Mouse (Mus musculus): ENCODE results near the gene Myof.

Myof gene

GRCm38 (mm10) chr19:37954236-37954635 lies 89.1 kb downstream of the Myof start:
- no peak for DNase-seq (ENCODE audit: low spot score in 2 of 2)

GRCm38 (mm10) chr19:37946696-37947095 lies 96.7 kb downstream of the Myof start:
- no peak for DNase-seq (ENCODE audit: low spot score in 2 of 2)

- no peak for DNase-seq (ENCODE audit: low spot score in 2 of 2)
These were observed 97.3 kb downstream of the Myof start for GRCm38 (mm10) chr19:37946053-37946452.

- DNase-seq (ENCODE audit: low spot score in 2 of 2): no peak
These were observed 104.2 kb downstream of the Myof start for GRCm38 (mm10) chr19:37939203-37939602.

GRCm38 (mm10) chr19:37937092-37937491 lies 106.3 kb downstream of the Myof start:
- no peak for DNase-seq (ENCODE audit: low spot score in 2 of 2)

- DNase-seq (ENCODE audit: low spot score in 2 of 2): no peak
These were observed 108.7 kb downstream of the Myof start for GRCm38 (mm10) chr19:37934640-37935039.

DNA sequence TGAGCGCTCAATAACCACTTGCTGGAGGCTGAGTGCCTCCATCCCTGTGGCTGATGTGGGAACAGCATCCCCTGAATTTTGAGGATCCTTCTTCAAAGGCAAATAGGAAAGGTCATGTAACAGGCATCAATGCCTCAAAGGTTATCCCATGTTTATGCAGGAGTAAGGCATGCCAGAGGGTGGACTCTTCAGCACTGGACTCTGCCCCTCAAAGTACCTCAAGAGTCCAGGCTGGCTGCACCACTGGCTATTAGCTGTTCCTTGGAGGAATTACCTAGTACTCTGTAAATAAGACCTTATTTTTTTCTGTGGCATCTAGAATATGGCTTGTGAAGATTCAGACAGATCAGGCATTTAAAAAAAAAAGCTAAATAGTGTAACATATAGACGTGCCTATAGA lies 111.2 kb downstream of the Myof start:
- no peak for DNase-seq (ENCODE audit: low spot score in 2 of 2)

- no peak for DNase-seq (ENCODE audit: low spot score in 2 of 2)
These were observed 115.5 kb downstream of the Myof start for GRCm38 (mm10) chr19:37927911-37928310.

GRCm38 (mm10) chr19:37925323-37925722 lies 118.1 kb downstream of the Myof start:
- DNase-seq (ENCODE audit: low spot score in 2 of 2): no peak

DNA sequence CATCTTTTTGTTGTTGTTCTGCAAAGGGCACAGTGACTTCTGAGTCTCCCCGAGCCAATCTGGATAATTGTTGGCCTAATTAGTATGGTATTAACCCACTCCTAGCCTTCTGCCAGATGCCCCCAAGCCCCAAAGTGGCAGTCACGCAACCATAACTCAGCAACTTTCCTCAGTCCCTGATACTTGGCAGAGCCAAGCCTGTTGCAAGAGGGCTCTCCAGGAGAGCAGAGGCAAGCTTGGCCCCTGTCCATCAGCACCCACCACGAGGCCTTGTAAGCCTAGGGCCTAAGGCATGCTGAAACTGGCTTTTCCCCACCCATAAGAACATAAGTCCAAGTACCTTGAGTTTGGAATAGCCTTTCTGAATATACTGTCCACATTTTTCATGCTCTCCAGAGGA lies 119.1 kb downstream of the Myof start:
- DNase-seq (ENCODE audit: low spot score in 2 of 2): no peak

DNA sequence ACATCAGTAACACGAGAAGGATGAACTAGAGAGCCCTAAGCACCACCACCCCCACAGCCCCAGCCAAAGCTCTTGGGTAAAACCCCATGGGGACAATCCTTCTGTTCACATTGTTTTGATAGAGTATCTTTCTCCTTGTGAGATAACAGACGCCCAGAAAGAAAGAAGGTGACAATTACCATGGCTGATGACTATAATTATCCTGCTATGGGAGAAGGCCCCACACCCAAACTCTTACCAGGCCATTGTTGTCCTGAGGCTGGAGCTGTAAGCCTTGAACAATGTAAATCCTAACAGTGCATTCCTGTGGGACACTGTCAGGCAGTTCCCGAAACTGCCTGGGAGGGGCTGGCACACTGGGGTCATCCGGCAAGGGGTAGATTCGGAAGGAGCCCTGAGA lies 122.3 kb downstream of the Myof start:
- DNase-seq (ENCODE audit: low spot score in 2 of 2): no peak

- peak in 1 of 2 experiments; percentile 5 for DNase-seq (ENCODE audit: low spot score in 2 of 2)
These were observed 124.9 kb downstream of the Myof start for GRCm38 (mm10) chr19:37918515-37918932.

- no peak for DNase-seq (ENCODE audit: low spot score in 2 of 2)
These were observed 129.1 kb downstream of the Myof start for GRCm38 (mm10) chr19:37914261-37914660.

GRCm38 (mm10) chr19:37912501-37912900 lies 130.9 kb downstream of the Myof start:
- DNase-seq (ENCODE audit: low spot score in 2 of 2): no peak

GRCm38 (mm10) chr19:37909830-37910261 lies 133.5 kb downstream of the Myof start:
- DNase-seq (ENCODE audit: low spot score in 2 of 2): no peak

DNA sequence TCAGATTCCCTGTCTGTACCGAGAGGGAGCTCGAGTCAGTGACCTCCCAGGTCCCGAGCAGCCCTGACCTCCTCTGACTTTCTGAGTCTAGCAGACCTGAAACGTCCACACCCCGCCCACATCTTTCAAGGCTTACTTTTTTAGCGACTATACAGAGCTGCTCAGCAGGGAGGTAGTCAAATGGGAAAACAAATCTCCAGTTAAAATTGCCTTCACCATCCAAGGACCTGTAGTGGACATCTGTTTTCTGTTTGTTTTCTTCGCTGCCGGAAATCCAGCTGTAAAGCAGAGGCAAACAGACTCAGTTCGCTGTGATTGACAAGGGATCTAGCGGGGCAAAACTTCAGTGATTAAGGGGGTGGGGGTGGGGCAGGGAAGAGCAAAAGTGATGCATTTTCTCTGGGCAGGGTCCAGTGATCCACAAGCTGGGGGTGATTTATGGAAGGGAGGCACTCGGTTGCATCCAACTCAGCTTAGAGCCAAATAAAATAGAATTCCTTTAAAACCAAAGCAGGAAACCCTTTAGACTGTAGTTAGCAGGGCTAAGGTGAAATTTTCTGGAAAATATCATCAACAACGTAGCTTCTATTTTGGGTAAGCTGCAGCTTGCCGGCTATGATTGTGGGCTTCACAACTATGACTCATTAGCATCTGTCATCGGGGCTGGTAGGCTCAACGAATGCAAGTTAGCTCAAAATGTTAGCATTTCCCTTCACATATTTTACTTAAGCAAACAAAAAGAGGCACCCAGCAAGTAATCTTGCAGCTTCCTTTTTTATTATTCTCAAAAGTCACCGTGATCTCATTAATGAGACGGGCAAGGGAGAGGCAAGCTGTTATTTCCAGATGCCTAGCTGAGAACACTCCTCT lies 135.7 kb downstream of the Myof start:
- DNase-seq (ENCODE audit: low spot score in 2 of 2): no peak

DNA sequence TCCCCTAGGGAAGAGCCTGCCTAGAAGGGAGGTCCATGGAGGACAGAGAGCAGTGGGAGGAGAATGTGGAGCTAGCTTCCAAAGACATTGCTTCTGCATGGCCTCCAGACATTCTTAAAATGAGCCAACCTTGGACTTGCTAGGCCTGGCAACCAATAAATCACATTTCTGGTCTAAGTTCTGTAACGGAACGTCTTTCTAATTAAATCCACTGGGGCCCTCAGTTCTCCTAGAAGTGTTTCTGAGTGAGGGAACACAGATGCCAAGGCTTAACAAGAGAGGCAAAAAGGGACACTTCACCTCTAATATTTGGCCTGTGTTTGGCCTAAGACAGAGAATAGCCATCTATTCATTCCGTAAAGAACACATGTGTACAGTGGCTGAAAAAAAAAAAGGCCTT lies 136.5 kb downstream of the Myof start:
- DNase-seq (ENCODE audit: low spot score in 2 of 2): no peak

DNA sequence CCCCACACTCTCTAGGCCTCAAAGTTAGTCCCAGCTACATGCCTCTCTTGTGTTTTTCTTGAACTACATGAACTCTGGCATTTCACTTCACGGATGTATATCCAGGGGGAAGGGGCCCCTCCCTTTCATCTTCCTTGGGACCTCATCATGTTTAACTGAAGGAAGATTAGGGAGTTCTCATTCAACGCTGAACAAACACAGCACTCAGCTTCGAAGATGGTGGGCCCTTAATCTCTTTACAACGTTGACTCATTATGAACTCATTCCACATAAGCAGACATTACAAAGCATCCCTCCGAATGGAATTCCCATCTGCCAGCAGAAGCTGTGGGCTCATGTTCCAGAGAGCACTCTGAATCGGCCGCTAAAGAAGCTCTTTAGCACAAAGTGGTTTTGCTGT lies 147.3 kb downstream of the Myof start:
- no peak for DNase-seq (ENCODE audit: low spot score in 2 of 2)

GRCm38 (mm10) chr19:37891006-37891405 lies 152.4 kb downstream of the Myof start:
- DNase-seq (ENCODE audit: low spot score in 2 of 2): no peak

GRCm38 (mm10) chr19:37886355-37887120 lies 156.8 kb downstream of the Myof start:
- DNase-seq (ENCODE audit: low spot score in 2 of 2): peak; percentile 15 to 49

DNA sequence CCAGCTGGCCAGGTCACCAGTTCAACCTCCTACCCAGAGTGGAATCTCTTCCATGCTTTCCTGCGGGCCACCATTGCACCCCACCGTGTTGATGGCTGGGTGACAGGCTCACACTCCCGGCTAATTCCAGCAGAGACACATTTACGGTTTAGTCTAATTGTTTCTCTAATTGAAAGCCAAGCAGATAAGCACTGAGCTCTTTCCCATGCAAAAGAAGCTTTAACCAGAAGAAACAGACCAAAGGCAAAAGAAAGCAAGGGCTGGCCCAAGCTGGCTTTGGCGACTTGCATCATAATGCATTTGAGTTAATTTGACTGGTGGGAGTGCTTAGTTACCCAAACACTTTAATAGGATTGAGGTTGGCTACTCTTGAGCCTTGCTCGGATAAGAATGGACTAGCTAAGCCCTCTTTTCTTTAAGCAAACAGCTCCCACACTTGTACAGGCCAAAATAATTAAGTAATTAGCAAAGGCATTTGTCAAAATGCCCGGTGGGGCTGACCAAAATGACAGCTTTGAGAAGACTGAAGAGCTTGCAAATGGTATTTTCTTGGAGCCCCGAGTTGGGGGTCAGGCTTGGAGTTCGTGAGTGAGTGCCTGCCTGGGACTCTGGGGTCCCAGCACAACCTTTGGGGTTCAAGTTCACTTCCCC lies 161.8 kb downstream of the Myof start:
- DNase-seq (ENCODE audit: low spot score in 2 of 2): no peak

DNA sequence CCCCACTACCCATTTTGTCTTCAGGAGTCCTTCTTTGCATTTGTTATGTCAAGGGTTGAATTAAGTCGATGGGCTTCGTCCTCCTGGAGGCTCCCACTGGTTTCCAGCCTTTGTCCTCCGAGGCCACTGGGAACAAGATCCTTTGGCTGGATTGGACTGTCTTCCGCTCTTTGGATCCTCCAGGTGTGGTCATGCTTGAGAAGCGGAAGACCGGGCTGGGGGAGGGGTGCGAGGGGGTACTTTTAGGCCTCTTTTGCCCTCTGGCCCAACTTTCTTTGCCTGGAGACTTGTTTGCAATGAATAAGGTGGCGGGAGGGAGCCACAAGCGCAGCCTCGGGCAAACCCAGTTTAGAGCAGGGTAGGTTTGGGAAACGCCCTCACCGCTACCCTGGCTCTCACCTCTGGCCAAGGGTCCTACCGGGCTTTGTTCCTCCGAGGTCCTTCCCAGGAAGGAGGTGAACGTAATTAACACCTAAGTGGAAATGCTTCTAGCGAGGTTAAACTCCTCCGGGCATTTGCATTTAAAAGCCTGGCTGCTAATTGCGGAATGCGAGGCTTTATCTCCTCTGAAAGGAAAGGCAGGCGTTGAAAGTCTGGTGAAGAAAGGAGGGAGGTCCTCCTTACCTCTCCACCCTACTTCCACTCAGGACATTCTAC lies 165.7 kb downstream of the Myof start:
- no peak for DNase-seq (ENCODE audit: low spot score in 2 of 2)

Measured in heart, adult 9 months (tissue).